Mouse (Mus musculus) cerebellum, adult 8-10 months (tissue): ENCODE results near the gene Rhbdl1.

Experiments used
- DNase-seq: peaks from one replicate; pipeline ENCODE4 v3.0.0; 2022

The Rhbdl1 gene

GRCm38 (mm10) chr17:25838904-25839303, 1.8 kb upstream of the Rhbdl1 start:
- no peak for DNase-seq

DNA sequence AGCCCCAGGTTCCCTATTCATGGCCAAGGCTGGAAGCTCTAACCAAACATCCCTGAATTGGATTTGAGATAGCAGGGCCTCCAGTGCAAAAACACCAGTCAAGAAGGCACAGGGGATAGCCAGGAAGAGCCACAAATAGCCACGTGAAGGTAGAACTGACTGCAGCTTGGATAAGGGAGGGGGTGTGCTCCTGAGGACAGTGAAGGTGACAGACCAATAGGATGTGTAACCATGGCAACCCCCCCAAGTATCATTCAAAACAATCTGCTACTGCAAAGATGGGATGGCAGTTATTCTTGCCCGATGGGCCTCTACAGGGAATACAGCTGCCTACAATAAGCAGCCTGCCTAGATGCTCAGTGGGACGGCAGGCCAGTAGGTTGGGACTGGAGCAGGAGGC, 438 bp upstream of the Rhbdl1 start:
- DNase-seq, result no peak

DNA sequence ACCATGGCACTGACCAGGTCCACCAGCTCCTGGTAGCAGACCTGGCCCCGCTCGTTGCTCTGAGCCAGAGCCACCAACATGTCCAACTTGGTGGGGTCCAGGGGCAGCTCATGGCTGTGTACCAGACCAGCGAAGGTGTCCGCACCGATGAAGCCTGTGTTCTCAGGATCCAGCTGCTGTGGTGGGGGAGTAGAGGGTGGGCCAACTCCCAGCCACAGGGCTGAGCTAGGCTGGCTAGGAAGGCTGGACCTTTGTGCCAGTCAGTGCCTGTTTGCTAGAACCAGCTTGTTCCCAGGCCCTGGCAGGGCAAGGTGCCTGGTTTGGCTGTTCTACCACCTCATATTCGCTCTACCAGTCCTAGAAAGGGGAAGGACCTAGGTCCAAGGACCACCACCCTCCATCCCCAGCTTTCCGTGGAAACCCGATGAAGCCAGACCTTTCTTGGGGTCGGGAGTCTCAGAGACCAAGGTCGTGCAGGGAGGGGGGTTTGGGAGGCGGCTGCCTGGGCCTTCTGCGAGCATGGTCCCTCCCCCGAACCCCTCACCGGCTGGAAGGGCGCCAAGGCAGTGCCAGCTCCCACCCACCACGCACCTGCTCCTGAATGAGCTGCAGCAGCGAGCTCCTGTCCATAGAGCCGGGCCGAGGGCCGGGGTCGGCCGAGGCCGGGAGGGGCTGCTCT, 559 bp downstream of the Rhbdl1 start:
- DNase-seq, result no peak

- no peak for DNase-seq
These were observed 1.3 kb downstream of the Rhbdl1 start for GRCm38 (mm10) chr17:25835816-25836215.

DNA sequence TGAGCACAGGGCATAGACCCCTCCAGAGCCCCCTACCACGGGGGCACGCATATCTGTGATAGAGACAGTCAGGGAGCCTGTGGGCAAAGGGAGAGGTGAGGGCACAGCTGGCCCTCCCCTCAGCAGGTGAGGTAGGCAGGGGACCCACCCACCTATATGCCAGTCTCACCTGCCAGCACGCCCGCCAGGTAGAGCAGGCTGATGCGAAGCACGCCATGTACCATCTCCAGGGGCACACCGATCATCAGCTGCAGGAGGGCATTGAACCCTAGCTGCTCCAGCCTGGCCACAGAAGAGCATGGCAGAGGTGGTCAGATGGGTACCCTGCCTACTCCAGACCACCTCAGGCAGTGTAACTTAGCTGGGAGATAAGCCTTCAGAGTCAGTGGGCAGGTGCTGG, 1.8 kb downstream of the Rhbdl1 start:
- DNase-seq, result no peak

DNA sequence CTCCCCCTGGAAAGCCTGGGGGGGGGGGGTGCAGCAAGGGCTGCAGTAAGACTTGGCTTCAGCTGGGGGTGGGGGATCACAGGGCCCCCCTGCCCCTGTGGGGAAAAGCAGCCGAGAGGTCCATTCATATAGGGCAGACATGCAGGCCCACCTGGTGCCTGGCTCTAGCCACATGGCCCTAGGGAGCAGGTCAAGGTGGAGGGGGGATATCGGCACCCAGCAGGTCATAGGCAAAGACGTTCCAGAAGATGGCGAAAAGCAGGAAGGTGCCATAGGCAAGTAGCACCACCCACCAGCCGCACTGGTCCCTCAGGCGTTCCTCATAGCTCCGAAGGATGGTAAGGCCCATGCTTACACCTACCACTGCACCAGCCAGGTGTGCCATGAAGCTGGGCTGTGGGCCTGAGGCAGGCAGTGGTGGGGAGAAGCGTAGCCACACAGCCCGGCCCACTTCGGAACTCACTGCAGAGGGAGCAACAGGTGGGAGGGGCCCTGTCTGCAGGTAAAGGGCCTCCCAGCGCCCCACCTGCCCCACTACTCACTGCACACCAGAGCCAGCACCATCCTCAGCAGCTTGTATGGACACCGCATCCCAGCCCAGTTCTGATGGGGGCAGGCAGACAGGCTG, 2.4 kb downstream of the Rhbdl1 start:
- peak; percentile 59 for DNase-seq

GRCm38 (mm10) chr17:25833961-25834594, 3.0 kb downstream of the Rhbdl1 start:
- DNase-seq, result peak; percentile 52

GRCm38 (mm10) chr17:25833291-25833663, 3.8 kb downstream of the Rhbdl1 start, which contains the start of gene Stub1:
TSS of gene Stub1 (minus strand) at chr17:25833404.
- DNase-seq, result no peak

- peak; percentile 99 for DNase-seq
These were observed 4.4 kb downstream of the Rhbdl1 start for GRCm38 (mm10) chr17:25832436-25833290.

DNA sequence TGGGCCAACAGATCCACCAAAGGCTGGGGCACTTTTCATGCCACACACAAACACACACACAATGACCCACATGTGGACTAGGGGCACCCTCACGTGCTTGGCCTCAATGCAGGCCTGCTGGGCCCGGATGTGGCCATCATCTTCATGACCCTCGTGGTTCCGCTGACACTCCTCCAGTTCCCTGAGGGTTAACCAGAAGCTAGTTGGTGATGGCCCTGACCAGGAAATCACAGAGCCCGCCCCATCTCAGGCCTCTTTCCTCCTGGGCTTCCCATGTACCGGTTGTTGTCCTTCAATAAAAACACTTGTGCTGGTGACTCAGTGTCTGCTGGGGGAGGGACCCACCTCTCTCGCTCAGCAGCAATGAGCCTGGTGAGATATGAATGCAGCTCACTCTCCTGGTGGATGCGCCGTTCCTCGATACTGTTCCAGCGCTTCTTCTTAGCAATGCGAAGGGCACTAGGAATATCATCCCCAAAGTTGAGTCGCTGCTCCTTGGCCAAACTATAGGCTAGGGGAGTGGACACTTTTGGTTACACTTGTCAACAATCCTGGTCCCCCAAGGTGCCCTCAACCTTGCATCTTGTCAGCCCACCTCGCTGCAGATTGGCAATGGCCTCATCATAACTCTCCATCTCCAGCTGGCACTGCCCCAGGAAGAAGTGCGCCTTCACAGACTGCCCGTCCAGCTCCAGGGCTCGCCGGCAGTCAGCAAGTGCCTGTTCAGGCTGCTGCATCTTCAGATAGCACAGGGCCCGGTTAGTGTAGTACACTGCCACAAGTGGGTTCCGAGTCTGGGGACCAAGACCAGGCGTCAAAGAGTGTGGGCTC, 5.4 kb downstream of the Rhbdl1 start:
- DNase-seq, result peak; percentile 64

GRCm38 (mm10) chr17:25830806-25831431, 6.2 kb downstream of the Rhbdl1 start:
- no peak for DNase-seq

GRCm38 (mm10) chr17:25830200-25830753, 6.8 kb downstream of the Rhbdl1 start:
- DNase-seq, result no peak

GRCm38 (mm10) chr17:25829558-25830017, 7.5 kb downstream of the Rhbdl1 start:
- DNase-seq, result no peak

GRCm38 (mm10) chr17:25828712-25829557, 8.2 kb downstream of the Rhbdl1 start, which contains the start of gene Jmjd8:
TSS of gene Jmjd8 (plus strand) at chr17:25828867.
- DNase-seq, result peak; percentile 77

DNA sequence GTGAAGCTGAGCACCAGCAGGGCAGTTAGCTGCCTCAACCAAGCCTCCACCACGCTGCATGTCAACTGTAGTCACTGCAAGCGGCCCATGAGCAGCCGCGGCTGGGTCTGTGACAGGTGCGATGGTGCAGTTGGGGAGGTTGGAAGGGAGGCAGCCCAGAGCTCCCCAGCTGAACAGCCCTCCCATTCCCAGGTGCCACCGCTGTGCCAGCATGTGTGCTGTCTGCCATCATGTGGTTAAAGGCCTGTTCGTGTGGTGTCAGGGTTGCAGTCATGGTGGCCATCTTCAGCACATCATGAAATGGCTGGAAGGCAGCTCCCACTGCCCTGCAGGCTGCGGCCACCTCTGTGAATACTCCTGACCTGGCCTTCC, 8.9 kb downstream of the Rhbdl1 start:
- DNase-seq, result no peak

DNA sequence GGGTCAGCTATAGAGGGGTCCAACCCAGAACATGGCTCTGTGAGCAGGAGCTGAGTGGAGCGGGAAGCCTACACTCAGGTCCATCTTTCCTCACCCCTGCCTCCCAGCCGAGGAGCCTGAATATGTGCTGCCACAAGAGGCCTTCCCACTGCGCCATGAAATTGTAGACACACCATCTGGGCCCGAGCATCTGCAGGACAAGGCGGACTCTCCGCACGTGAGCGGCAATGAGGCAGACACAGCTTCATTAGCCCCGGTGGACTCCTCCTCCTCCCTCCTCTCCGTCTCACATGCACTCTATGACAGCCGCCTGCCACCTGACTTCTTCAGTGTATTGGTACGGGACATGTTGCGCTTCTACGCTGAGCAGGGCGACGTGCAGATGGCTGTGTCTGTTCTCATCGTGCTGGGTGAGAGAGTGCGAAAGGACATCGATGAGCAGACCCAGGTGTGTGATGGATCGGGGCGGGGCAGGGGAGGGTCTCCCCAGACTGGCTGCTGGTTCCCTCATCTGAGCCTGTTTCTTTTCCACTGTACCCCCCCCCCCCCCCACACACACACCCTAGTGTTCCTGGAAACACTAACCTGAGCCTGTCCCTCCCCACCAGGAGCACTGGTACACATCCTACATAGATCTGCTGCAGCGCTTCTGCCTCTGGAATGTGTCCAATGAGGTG, 9.4 kb downstream of the Rhbdl1 start:
- DNase-seq, result no peak

- no peak for DNase-seq
These were observed 10.1 kb downstream of the Rhbdl1 start for GRCm38 (mm10) chr17:25827011-25827410.

DNA sequence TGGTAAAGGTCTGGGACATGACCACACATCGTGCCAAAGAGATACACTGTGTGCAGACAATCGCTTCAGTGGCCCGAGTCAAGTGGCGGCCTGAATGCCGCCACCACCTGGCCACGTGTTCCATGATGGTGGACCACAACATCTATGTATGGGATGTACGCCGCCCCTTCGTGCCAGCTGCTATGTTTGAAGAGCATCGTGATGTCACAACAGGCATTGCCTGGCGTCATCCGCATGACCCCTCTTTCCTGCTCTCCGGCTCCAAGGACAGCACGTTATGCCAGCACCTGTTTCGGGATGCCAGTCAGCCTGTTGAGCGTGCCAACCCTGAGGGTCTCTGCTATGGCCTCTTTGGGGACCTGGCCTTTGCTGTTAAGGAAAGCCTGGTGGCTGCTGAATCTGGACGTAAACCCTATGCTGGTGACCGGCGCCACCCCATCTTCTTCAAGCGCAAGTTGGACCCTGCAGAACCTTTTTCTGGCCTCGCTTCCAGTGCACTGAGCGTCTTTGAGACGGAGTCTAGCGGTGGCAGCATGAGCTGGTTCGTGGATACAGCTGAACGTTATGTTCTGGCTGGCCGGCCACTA, 11.0 kb downstream of the Rhbdl1 start:
- DNase-seq, result no peak

- no peak for DNase-seq
These were observed 11.8 kb downstream of the Rhbdl1 start for GRCm38 (mm10) chr17:25825311-25825710.
